Mouse (Mus musculus): Measurements from ENCODE around the gene Stard3. TPM values are rescaled to one million over a fixed set of nuclear protein-coding genes. Genes with fewer than 3 reads are reported as not detected.

Stard3 gene
- polyA plus RNA-seq, 1 experiment from 2014 or later: 52.5 TPM

DNA sequence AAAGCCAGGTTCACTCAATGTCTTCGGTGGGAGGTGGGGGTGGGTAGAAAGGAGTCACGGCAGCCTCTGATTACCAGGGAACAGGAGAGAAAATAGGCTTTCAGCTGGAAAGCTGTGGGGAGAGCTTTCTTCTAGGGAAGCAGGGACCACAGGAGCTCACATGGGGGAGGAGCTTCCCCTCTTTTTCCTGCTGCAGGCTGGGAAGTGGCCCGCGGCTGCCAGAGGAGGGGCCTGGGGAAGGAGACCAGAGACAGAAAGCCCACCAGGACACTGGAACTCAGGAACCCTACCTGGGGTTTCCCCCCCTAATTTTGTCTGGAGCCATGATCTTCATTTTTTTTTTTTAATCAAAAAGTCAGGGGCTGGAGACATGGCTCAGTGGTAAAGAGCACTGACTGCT is 17.6 kb upstream of the Stard3 start:
- peaks cover 83% of the 10 kb centered on the region for H3K27me3 ChIP-seq
- no peak for ATAC-seq (ENCODE audit: borderline replicate concordance, extremely low read depth, low FRiP score, low TSS enrichment)

GRCm38 (mm10) chr11:98341174-98341573 is 17.0 kb upstream of the Stard3 start:
- H3K9me3 ChIP-seq: no peaks in the 10 kb centered on the region
- no peaks in the 10 kb centered on the region for H3K36me3 ChIP-seq
- H3K9ac ChIP-seq: no peak overlapping the region
- H3K4me2 ChIP-seq: no peak overlapping the region
- H3K27me3 ChIP-seq: peaks cover 82% of the 10 kb centered on the region
- H3K4me1 ChIP-seq: peaks cover 20% of the 10 kb centered on the region
- ATAC-seq (ENCODE audit: borderline replicate concordance, extremely low read depth, low FRiP score, low TSS enrichment): no peak
- H3K4me3 ChIP-seq: no peak overlapping the region
- H3K27ac ChIP-seq: no peak overlapping the region
- WGBS: 47% methylated on average over 4 of the region's 4 CpGs

More for the DNA sequence above, 17.6 kb upstream of the Stard3 start:
- H3K27ac ChIP-seq: no peak overlapping the region
- no peak overlapping the region for H3K9ac ChIP-seq
- H3K4me2 ChIP-seq: no peak overlapping the region
- no peaks in the 10 kb centered on the region for H3K36me3 ChIP-seq
- H3K4me3 ChIP-seq: no peak overlapping the region
- H3K4me1 ChIP-seq: peaks cover 20% of the 10 kb centered on the region
- H3K9me3 ChIP-seq: no peaks in the 10 kb centered on the region
- 13% methylated on average over 3 of the region's 4 CpGs for WGBS

GRCm38 (mm10) chr11:98342000-98342945 is 15.9 kb upstream of the Stard3 start:
- Histone ChIP-seq H3K36me3 (no peaks in the 10 kb centered on the region), H3K4me1 (peaks cover 20% of the 10 kb centered on the region), H3K27ac (no peak overlapping the region), H3K4me3 (peak overlapping the region; percentile 33), H3K27me3 (peaks cover 82% of the 10 kb centered on the region), H3K4me2 (peak overlapping the region; percentile 68), H3K9me3 (no peaks in the 10 kb centered on the region), H3K9ac (no peak overlapping the region)
- ATAC-seq (ENCODE audit: borderline replicate concordance, extremely low read depth, low FRiP score, low TSS enrichment): 0 out of 2 replicates have a peak, but pooled peaks have one; percentile 25
- 2% methylated on average over 29 of the region's 29 CpGs for WGBS

- Histone ChIP-seq H3K27ac (no peak overlapping the region), H3K4me2 (peak overlapping the region; percentile 38; the same call in 1 of the 2 replicates), H3K4me1 (peaks cover 22% of the 10 kb centered on the region), H3K4me3 (no peak overlapping the region; the same call in 1 of the 2 replicates), H3K9ac (no peak overlapping the region), H3K36me3 (no peaks in the 10 kb centered on the region), H3K9me3 (no peaks in the 10 kb centered on the region), H3K27me3 (peaks cover 82% of the 10 kb centered on the region)
- no peak for ATAC-seq (ENCODE audit: borderline replicate concordance, extremely low read depth, low FRiP score, low TSS enrichment)
- WGBS: 1% methylated on average over 14 of the region's 14 CpGs
These were observed 12.9 kb upstream of the Stard3 start for GRCm38 (mm10) chr11:98345253-98345652.

DNA sequence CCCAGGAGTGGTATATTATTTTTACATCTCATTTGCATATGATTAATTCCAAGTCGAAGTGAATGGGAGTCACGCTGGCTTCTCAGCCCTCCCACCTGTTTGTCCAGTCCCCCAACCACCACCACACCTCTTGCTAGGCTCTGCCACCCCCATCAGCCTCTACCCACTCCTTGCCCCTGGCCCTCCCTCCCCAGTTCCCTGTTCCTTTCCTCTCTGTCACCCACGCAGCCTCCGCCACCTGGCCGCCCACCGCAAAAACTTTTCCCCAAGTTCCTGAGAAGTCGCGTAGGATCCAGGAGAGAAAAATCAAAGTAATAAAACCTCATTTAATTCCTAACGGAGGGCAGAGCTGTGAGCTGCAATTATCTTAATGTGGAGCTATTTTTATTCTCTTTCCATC is 12.0 kb upstream of the Stard3 start:
- no peak overlapping the region for H3K4me2 ChIP-seq
- H3K9ac ChIP-seq: no peak overlapping the region
- H3K4me3 ChIP-seq: no peak overlapping the region
- ATAC-seq (ENCODE audit: borderline replicate concordance, extremely low read depth, low FRiP score, low TSS enrichment): no peak
- peaks cover 22% of the 10 kb centered on the region for H3K4me1 ChIP-seq
- no peaks in the 10 kb centered on the region for H3K9me3 ChIP-seq
- H3K27me3 ChIP-seq: peaks cover 83% of the 10 kb centered on the region
- 18% methylated on average over 9 of the region's 9 CpGs for WGBS
- no peak overlapping the region for H3K27ac ChIP-seq
- no peaks in the 10 kb centered on the region for H3K36me3 ChIP-seq

DNA sequence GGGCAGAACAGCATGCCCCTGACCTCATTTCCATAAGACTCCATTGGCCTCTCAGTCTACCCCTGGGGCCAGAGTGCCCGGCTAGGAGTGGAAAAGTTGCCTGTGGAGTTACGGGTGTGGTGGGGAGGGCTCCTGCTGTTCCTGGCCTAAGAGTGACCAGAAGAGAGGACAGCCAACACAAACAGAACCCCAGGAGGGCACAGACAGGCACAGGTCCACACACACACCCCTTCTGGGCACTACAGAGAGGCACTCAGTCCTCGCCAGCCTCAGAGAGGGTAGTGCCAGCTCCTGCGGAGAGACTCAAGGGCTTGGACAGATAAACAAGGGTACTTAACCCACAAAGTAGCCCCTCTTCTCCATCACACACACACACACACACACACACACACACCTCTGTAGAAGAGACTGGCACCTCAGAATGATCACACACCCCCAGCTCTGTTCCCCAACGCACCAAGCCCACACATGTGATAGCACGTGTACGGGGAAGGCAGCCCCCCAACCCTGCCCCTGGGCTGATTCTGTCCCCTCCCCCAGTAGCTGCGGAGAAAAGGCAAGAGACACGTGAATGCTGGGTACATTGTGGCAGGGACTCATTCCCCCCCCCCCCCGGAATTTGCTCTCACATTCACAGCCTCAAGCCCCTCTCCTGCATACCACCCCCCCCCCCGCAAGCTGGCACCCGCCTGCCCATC is 10.6 kb upstream of the Stard3 start:
- H3K4me1 ChIP-seq: peaks cover 17% of the 10 kb centered on the region
- no peak overlapping the region for H3K27ac ChIP-seq
- peaks cover 82% of the 10 kb centered on the region for H3K27me3 ChIP-seq
- H3K4me3 ChIP-seq: no peak overlapping the region
- WGBS: 7% methylated on average over 11 of the region's 12 CpGs
- no peaks in the 10 kb centered on the region for H3K36me3 ChIP-seq
- peak overlapping the region; percentile 91; the same call in 1 of the 2 replicates for H3K4me2 ChIP-seq
- H3K9ac ChIP-seq: no peak overlapping the region
- no peaks in the 10 kb centered on the region for H3K9me3 ChIP-seq
- ATAC-seq (ENCODE audit: borderline replicate concordance, extremely low read depth, low FRiP score, low TSS enrichment): no peak

- Histone ChIP-seq H3K36me3 (no peaks in the 10 kb centered on the region), H3K4me1 (peaks cover 17% of the 10 kb centered on the region), H3K9me3 (no peaks in the 10 kb centered on the region), H3K27ac (no peak within 1 kb of the TSS), H3K4me3 (peak within 1 kb of the TSS; percentile 45), H3K4me2 (peak within 1 kb of the TSS; percentile 91), H3K9ac (peak within 1 kb of the TSS; percentile 33), H3K27me3 (peaks cover 90% of the 10 kb centered on the region)
- ATAC-seq (ENCODE audit: borderline replicate concordance, extremely low read depth, low FRiP score, low TSS enrichment): 0 out of 2 replicates have a peak, but pooled peaks have one; percentile 24
- under 1% methylated on average over 55 of the region's 55 CpGs for WGBS
These were observed 9.8 kb upstream of the Stard3 start, which contains the start of gene Ppp1r1b for GRCm38 (mm10) chr11:98348083-98348961. TSS of gene Ppp1r1b (plus strand) at chr11:98348404.

DNA sequence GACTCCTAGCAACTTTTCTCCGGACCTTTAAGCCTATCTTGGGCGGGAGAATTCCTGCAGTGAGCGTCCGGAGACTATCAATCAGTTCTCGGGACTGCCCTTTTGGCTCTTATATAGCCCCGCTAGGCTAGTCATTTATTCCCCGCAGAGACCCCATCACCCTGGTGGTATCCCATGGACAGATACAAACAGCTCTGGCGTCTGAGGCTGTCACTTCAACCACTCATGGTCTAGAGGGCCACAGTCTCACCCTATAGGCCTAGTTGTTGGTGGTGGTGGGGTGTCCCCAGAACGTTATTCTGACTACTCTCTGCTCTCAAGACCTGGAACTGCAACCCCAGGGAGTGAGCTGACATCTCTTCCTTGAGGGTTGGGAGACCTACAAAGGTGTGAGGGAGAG is 8.9 kb upstream of the Stard3 start:
- no peak overlapping the region for H3K27ac ChIP-seq
- peaks cover 91% of the 10 kb centered on the region for H3K27me3 ChIP-seq
- no peak for ATAC-seq (ENCODE audit: borderline replicate concordance, extremely low read depth, low FRiP score, low TSS enrichment)
- H3K4me3 ChIP-seq: peak overlapping the region; percentile 45
- no peaks in the 10 kb centered on the region for H3K9me3 ChIP-seq
- H3K4me2 ChIP-seq: peak overlapping the region; percentile 91
- no peak overlapping the region for H3K9ac ChIP-seq
- peaks cover 25% of the 10 kb centered on the region for H3K4me1 ChIP-seq
- 7% methylated on average over 9 of the region's 9 CpGs for WGBS
- no peaks in the 10 kb centered on the region for H3K36me3 ChIP-seq

DNA sequence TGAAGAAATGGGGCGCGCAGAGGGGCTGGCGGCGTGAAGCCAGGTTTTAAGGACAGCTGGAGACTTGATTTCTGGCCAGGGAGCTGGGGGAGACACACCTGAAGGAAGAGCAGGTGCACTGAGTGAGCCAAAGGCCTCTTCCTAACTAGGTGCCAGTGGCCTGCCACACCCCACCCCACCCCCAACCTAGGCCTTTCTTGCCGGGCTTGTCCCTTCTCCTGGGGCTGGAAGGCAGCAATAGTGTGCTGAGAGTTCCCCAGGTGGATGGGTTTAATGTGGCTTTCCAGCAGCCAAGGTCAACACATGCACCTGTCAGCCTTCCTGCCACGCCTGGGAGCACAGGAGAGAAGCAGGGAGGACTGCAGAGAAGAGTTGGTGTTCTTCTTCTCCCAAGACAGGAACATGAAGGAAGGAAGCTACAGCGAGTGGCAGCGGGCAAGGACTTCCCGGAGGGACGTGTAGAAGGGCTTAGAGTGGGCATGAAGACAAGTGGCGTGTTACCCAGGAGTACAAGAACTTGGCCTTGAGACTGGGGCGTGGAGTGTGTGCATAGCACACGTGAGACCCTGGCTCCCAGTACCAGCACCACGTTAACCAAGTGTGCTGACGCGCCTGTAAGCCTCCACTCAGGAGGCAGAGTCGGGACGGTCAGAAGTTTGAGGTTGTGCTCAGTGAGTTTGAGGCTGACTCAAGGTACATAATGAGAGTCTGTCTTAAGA is 5.7 kb upstream of the Stard3 start:
- H3K27ac ChIP-seq: no peak overlapping the region
- no peak overlapping the region for H3K4me2 ChIP-seq
- H3K36me3 ChIP-seq: no peaks in the 10 kb centered on the region
- ATAC-seq (ENCODE audit: borderline replicate concordance, extremely low read depth, low FRiP score, low TSS enrichment): no peak
- H3K27me3 ChIP-seq: peaks cover 70% of the 10 kb centered on the region
- no peak overlapping the region for H3K4me3 ChIP-seq
- WGBS: 65% methylated on average over 18 of the region's 18 CpGs
- no peak overlapping the region for H3K9ac ChIP-seq
- peaks cover 45% of the 10 kb centered on the region for H3K4me1 ChIP-seq
- H3K9me3 ChIP-seq: no peaks in the 10 kb centered on the region

GRCm38 (mm10) chr11:98353651-98354211 is 4.4 kb upstream of the Stard3 start:
- whole genome bisulfite sequencing: 28% methylated on average over 8 of the region's 8 CpGs
- Histone ChIP-seq H3K36me3 (no peaks in the 10 kb centered on the region), H3K9ac (no peak overlapping the region), H3K27ac (peak overlapping the region; percentile 8; the same call in 1 of the 2 replicates), H3K4me1 (peaks cover 40% of the 10 kb centered on the region), H3K4me3 (no peak overlapping the region), H3K27me3 (peaks cover 57% of the 10 kb centered on the region), H3K4me2 (no peak overlapping the region), H3K9me3 (no peaks in the 10 kb centered on the region)
- no peak for ATAC-seq (ENCODE audit: borderline replicate concordance, extremely low read depth, low FRiP score, low TSS enrichment)

Measured in lung, embryonic 15.5 days (tissue).